Mouse (Mus musculus) monocyte, adult 2 months (primary cell): ENCODE results near the gene Ehbp1.

Experiments
- DNase-seq, 2 experiments: peaks; one replicate each; pipeline ENCODE4 v3.0.0; 2022; ENCODE audit warnings: low spot score in 2 of 2, low read depth in 1 of 2

The Ehbp1 gene

GRCm38 (mm10) chr11:22342242-22343207 is at the start of gene Ehbp1:
Gene Ehbp1, minus strand, starts transcription at chr11:22342292.
- DNase-seq, result no peak

- no peak for DNase-seq
Measured at GRCm38 (mm10) chr11:22387472-22388098, 45.5 kb upstream of the Ehbp1 start.

DNA sequence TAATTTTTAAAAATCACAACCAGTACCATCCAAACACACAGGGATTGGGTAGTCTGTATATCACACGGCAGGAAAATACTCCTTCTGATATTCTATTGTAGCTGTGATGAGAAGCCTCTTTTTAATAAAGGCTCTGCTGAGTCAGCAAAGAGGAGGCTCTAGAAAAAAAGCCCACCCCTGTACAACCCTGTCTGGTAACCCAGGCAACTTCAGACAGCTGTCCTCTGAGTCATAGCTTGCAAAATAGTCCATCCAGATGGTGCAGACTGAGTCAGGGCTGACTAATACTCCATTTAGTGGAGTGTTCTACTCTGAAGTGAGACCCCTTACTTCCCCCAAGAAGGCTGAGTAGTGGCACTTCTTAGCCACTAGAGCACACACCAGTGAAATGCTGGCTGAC is 41.4 kb upstream of the Ehbp1 start:
- no peak for DNase-seq

DNA sequence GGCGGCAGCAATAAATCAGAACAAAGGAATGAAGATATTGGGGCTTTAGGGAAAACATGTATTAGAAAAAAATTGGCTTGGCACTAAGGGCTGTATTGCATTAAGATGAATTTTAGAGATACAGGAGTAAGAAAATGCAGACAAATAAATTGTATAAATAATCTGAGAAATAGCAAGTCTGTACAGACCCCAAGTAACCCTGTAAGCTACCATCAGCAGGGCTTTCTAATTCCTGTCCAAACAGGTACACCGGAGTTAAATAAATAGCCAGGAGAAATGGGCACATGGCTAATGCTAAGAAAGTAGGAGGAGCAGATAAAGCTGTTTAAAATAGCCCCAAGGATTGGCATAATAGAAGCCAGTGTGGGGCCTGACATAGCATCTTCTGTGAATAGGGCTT is 32.7 kb upstream of the Ehbp1 start:
- no peak for DNase-seq

DNA sequence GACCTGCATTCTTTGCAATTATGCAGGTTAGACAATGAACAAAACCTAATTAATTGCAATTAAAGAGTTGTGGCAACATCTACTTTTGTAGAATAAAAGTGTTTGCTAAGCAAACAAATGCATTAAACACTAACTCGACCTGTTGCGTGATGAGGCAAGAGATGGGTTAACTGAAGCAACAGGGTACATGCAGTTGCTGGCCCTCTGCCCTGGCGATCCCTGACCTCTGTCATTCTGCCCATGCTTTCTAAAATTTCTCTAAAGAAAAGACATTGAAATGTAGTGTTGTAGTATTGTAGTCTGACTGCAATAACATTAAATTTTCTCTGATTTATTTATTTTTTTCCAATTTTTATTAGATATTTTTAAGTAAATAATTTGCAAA is 31.2 kb upstream of the Ehbp1 start:
- DNase-seq, result no peak

- DNase-seq, result no peak
Measured at GRCm38 (mm10) chr11:22372609-22373289, 30.7 kb upstream of the Ehbp1 start.

- no peak for DNase-seq
Measured at GRCm38 (mm10) chr11:22369841-22370240, 27.7 kb upstream of the Ehbp1 start.

DNA sequence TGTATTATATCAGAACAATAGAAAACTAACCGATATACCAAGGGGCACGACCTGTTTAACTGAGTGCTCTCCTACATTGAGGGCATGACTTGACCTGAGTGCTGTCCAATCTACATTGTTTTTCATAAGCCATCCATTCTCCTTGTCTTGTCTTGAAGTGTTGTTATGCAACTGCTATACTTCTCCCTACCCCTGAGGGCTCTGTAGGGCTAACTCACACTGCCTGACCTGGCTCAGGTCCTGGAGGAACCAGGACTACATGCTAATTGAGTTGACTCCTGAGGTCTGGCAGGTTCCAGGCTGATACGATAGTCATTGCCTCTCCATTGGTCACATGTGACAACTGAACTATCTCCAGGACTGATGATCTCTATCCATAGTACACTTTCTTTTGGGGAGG is 26.5 kb upstream of the Ehbp1 start:
- DNase-seq, result no peak

DNA sequence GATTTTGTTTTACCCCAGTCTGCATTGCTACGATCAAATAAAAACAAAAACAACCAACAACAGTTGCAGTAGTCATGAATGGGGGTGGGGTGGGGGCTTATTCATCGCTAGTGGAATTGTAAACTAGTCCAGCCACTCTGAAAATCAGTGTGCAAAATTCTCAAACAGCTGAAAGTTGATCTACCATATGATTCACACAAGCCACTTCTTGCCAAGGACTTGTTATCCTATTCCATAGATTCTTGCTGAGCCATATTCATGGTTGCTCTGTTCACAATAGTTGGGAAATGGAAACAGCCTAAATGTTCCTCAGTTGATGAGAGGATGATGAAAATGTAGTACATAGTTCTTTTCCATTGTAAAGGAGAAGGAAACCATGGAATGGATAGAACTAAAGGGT is 24.4 kb upstream of the Ehbp1 start:
- DNase-seq, result no peak

DNA sequence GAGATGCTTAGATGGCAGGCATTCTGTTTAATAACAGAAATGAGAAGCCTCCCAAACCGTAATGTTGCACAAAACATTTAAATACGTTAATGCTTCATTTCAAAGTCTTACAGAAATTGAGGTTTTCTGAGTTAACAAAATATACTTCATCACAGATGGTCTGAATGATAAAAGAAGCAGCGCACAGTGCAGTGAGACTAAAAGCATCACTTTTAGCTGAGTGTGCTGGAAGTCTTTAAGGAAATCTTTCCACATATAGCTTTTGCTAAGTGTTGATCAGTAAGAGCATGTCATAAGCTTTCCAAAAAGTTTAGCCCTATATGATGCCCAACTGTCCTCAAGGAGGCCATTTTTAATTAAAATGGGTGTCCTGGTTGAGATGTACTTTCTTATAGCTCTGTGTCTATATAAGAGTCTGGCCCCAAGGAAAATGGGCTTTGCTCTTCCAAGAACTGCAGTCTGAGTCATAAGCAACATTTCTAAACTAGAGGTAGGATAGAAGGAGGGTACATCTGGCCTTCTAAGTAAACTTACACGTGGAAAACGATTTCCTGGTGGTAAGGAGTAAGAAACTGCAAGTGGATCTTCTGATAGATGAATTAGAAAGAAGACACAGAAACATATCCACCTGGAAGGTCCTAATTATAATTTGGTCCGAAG is 12.0 kb upstream of the Ehbp1 start:
- no peak for DNase-seq

DNA sequence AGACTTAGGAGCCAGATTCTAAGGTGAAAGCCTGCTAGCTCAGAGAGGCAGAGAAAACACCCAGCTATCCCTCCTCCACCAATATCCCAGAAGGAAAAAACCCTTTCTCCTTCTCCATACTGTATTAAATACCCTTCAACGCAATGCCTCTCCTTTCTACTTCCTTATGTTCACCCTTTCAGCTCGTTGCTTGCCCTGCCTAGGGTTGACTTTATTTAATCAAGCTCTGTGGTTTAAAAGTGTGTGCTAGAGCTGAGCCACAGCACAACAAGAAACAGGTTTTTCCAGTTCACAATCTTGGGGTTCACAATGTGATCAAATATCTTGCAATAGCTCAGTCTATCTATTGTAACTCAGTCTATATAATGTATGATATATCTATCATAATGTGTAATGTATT is 7.9 kb upstream of the Ehbp1 start:
- no peak for DNase-seq

DNA sequence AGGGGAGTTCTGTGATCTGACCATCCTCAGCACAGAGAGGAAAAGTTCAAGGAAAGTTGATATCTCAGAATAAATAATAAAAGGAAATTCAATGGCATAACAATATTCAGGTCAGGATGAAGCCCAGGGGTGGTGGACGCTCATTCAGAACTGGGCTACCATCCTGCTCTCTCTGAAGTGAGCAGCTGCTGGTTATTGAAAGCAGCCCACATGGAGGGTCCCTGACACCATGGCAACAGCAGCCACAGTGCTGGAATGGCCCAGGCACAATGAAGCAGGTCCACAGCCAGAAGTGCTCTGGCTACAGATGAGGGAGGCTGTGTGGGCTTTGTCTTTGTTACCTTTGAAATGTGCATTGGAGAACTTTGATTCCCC is 6.4 kb upstream of the Ehbp1 start:
- no peak for DNase-seq

DNA sequence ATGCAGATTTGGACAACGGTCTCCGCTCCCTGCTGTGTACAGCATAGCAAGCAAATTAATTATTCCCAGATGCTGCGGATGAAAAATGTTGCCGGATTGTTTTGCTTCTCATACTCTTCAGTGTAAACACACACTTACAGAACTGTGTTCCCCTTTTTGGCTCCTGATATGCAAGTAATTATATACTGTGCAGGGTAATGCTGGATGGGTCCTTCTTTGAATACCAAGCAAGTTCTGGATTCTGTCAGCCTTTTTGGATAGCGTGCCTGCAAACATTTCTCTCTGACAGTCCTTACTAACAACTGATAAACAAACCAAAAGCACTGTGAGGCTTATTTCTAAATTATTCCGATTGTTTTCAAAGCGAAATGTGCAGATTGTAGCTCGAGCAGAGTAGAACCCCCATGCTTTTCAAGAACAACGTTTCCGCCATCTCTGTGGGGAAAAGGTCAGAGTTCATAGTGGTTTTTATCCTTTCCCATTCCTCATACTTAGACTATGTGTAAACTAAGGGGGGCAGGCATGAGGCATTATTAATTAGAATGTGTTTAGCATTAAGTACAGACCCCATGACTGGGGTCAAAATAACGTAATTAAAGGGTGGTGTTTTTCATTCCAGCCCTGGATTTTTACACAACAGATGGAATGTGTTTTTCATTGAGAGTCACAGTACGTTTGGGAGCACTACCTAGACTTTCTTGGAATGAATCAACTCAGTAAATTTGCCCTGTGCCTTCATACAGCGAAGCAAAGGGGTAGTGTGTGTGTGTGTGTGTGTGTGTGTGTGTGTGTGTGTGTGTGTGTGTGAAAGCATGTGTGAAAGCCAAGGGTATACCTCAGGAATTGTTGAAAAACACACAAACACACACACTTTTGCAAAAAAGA is 5.8 kb upstream of the Ehbp1 start:
- no peak for DNase-seq

DNA sequence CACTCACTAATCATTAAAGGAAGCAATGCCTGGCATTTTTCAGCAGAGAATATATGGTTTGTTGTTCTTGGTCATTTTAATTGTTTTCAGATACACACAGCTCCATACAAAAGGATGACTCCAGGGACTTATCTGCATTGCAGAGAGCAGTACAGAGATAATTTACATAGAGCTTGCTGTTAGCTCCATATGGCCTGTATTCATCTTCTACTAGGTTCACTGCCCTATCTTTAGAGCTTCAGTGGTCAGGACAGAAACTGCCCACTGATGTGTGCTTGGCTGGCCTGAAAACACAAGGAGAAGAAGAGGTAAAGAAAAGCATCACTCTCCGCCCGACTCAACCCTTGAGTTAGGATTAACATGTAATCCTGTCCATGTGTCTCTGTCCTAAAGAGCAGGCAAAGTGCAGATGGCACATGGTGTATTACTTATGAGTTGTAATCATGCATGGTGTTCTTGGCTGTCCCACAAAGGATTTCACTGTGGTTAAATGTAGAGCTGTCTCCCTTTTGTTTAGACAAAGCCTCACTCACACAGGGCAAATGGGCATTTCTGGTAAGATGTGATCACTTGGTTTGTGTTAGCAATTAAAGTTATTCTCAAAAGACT is 14.7 kb downstream of the Ehbp1 start:
- DNase-seq, result no peak

DNA sequence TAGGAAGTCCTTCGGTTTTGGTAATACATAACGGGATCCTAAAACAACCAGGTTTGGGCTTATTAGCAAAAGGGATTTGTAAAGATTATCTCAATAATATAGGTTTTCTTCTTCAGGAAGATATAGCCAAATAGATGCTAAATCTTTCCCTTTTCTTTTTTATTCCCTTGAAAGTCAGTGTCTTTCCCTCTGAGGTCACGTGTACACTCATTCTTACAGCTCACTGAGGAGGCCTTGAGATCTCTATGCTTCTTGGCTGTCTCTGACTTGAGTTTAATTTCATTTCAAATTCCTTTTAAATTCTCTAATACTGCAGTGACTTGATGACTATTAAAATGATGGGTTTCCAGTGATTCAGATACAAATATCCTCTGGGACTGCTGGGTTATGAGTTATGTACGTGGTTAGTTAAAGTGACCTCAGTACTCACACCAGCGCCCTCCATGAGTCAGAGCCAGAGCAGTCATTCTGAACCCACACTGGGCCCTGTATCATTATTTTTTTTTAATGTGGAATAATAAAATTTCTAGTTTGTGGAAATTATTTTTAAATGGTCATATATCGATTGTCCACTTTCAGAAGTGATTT is 24.2 kb downstream of the Ehbp1 start:
- no peak for DNase-seq

DNA sequence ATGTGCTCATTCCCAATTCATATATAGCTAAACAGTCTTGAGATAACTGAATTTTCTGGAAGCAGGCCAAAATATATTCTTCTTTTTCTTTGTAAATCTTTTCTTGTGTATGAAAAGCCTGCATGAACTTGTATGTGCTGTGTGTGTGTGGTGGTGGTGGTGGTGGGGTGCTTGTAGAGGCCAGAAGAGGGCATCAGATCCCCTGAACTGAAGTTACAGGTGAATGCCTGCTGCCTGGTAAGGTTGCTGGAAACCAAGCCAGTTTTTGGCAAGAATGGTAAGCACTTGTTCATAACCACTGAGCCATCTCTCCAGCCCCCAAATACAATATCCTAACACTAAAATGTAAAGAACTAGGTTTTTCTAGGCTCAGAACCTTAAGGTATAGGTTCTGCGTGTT is 26.3 kb downstream of the Ehbp1 start:
- no peak for DNase-seq

DNA sequence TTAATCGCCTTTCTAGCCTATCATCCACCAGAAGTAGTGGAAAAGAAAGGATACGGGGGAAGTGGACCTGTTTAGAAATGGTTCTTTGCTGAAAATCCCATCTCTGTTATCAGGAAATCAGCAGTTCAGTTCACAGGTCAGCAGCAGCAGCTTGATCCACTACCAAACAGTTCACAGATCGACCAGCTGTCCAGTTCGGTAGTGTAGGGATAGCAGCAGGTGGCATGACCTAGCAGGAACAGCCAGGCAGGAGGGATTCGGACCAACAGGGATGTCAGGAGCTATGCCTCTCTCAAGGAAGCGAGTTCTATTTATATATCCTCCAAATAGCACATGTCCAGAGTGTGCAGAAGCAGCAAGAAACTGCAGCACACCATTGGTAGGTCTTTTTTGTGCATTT is 40.9 kb downstream of the Ehbp1 start:
- DNase-seq, result no peak

GRCm38 (mm10) chr11:22289164-22289563 is 52.9 kb downstream of the Ehbp1 start:
- no peak for DNase-seq

DNA sequence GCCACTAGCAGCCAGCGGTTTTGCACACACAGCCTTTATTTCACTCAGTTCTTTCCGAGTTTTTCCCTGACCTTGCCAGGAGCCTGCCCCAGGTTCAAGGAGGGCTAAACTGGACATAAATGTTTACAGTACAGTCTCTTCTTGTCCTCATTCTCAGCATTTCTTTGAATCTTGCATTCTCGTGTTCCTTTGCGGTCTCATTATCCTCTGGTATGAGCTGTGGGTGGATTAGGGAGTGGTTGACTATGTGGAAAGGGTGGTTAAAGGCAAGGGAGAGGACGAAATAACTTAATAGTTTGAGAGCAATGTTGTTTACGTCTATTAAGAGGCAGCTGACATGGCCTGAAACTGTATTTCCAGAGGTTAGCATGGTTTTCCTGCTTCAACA is 54.6 kb downstream of the Ehbp1 start:
- DNase-seq, result no peak
